Mouse (Mus musculus): Measurements from ENCODE around the gene Rap1b.

Gene Rap1b

GRCm38 (mm10) chr10:117858241-117858640 lies 12.4 kb upstream of the Rap1b start:
- in situ Hi-C loops (cut with MboI), result no loop called here

GRCm38 (mm10) chr10:117856001-117856720 lies 10.3 kb upstream of the Rap1b start:
- in situ Hi-C loops (cut with MboI), result no loop called here

GRCm38 (mm10) chr10:117852648-117853192 lies 6.9 kb upstream of the Rap1b start:
- in situ Hi-C loops (cut with MboI), result no loop called here

GRCm38 (mm10) chr10:117848981-117849380 lies 3.1 kb upstream of the Rap1b start:
- in situ Hi-C loops (cut with MboI), result no loop called here

GRCm38 (mm10) chr10:117846796-117847195 lies 961 bp upstream of the Rap1b start:
- in situ Hi-C loops (cut with MboI), result no loop called here

GRCm38 (mm10) chr10:117846260-117846632 lies 411 bp upstream of the Rap1b start:
- in situ Hi-C loops (cut with MboI), result no loop called here

GRCm38 (mm10) chr10:117844782-117845596 lies 846 bp downstream of the Rap1b start:
- in situ Hi-C loops (cut with MboI), result no loop called here

GRCm38 (mm10) chr10:117844279-117844678 lies 1.6 kb downstream of the Rap1b start:
- in situ Hi-C loops (cut with MboI), result no loop called here

GRCm38 (mm10) chr10:117843690-117844089 lies 2.1 kb downstream of the Rap1b start:
- in situ Hi-C loops (cut with MboI), result no loop called here

GRCm38 (mm10) chr10:117841765-117842164 lies 4.1 kb downstream of the Rap1b start:
- in situ Hi-C loops (cut with MboI), result no loop called here

GRCm38 (mm10) chr10:117840431-117840995 lies 5.3 kb downstream of the Rap1b start:
- in situ Hi-C loops (cut with MboI), result no loop called here

GRCm38 (mm10) chr10:117839737-117840136 lies 6.1 kb downstream of the Rap1b start:
- in situ Hi-C loops (cut with MboI), result loop anchor here (10.0 kb wide), 1 partner anchor 265 kb away; no protein-coding TSS in a partner anchor

- in situ Hi-C loops (cut with MboI), result loop anchor here (10.0 kb wide), 1 partner anchor 266 kb away; no protein-coding TSS in a partner anchor
Measured at GRCm38 (mm10) chr10:117838924-117839323, 6.9 kb downstream of the Rap1b start.

GRCm38 (mm10) chr10:117836354-117836753 lies 9.5 kb downstream of the Rap1b start:
- in situ Hi-C loops (cut with MboI), result loop anchor here (10.0 kb wide), 1 partner anchor 268 kb away; no protein-coding TSS in a partner anchor

GRCm38 (mm10) chr10:117835453-117835852 lies 10.4 kb downstream of the Rap1b start:
- in situ Hi-C loops (cut with MboI), result loop anchor here (10.0 kb wide), 1 partner anchor 269 kb away; no protein-coding TSS in a partner anchor

GRCm38 (mm10) chr10:117830797-117831196 lies 15.0 kb downstream of the Rap1b start:
- in situ Hi-C loops (cut with MboI), result loop anchor here (10.0 kb wide), 1 partner anchor 274 kb away; no protein-coding TSS in a partner anchor

- in situ Hi-C loops (cut with MboI), result loop anchor here (10.0 kb wide), 1 partner anchor 275 kb away; no protein-coding TSS in a partner anchor
Measured at GRCm38 (mm10) chr10:117829472-117830155, 16.2 kb downstream of the Rap1b start.

- in situ Hi-C loops (cut with MboI), result no loop called here
Measured at GRCm38 (mm10) chr10:117829022-117829421, 16.8 kb downstream of the Rap1b start.

- in situ Hi-C loops (cut with MboI), result no loop called here
Measured at GRCm38 (mm10) chr10:117828536-117828935, 17.3 kb downstream of the Rap1b start.

GRCm38 (mm10) chr10:117824647-117825046 lies 21.2 kb downstream of the Rap1b start:
- in situ Hi-C loops (cut with MboI), result no loop called here

- in situ Hi-C loops (cut with MboI), result no loop called here
Measured at GRCm38 (mm10) chr10:117824139-117824538, 21.7 kb downstream of the Rap1b start.

Data from mature B cell (primary cell).